Mouse (Mus musculus): ENCODE data around the gene Ccdc38. TPM values are rescaled to one million over a fixed set of nuclear protein-coding genes. Genes with fewer than 3 reads are reported as not detected.

The Ccdc38 gene
- polyA plus RNA-seq, 1 experiment from 2014 or later: 0.08 TPM

Other genes starting within 250 kb of the Ccdc38 start
- 4.3 and 5.1 TPM in 2 replicates for gene Elk3, start 229.5 kb upstream of the Ccdc38 start, polyA plus RNA-seq (2015; fragmentation: Nextera tagmentation; extraction: Ambion mirVana)
- gene Lta4h, start 87.2 kb upstream of the Ccdc38 start, polyA plus RNA-seq (2015; fragmentation: Nextera tagmentation; extraction: Ambion mirVana): 77.2 and 81.6 TPM in 2 replicates
- gene Hal, start 51.9 kb upstream of the Ccdc38 start, polyA plus RNA-seq (2015; fragmentation: Nextera tagmentation; extraction: Ambion mirVana): 7.7 and 8.1 TPM in 2 replicates
- 15.6 and 18.4 TPM in 2 replicates for gene Amdhd1, start 599 bp upstream of the Ccdc38 start, polyA plus RNA-seq (2015; fragmentation: Nextera tagmentation; extraction: Ambion mirVana)
- gene Snrpf, start 49.1 kb downstream of the Ccdc38 start, polyA plus RNA-seq (2015; fragmentation: Nextera tagmentation; extraction: Ambion mirVana): 50.1 and 55.2 TPM in 2 replicates
- gene Ntn4, start 100.0 kb downstream of the Ccdc38 start, polyA plus RNA-seq (2015; fragmentation: Nextera tagmentation; extraction: Ambion mirVana): 0.07 and 0.09 TPM in 2 replicates